ENCODE assay signal across 11 mouse cellular contexts in the genomic region with DNA sequence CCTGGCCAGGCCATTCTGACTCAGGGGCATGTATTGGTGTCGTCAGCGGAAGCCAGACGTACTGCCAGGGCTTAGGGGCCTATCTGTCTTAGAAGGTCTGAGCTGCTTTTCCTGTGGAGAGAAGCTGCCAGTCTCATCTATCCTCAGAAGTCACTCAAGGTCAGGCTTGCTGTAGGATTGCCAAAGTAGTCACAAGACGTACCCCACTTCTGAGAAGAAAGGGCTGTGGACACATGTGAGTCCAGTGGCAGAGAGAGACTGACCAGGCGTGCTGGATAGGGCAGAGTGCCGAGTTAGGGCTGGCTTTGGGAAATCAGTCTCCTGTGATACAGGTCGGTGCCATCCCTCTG. TPM values are rescaled to one million over a fixed set of nuclear protein-coding genes. Genes with fewer than 3 reads are reported as not detected.
DNase-seq lines count a peak whose midpoint lies in the region; ATAC-seq and TF ChIP-seq lines count a peak whose summit lies in the region.
"Had no signal": no experiment of that assay in that cellular context is flagged by ENCODE, and none has a peak within 500 bp of the region (broad histone marks: within the 10 kb centered on the region; RNA-seq: fewer than 3 reads in every experiment).

No protein-coding gene starts in this region.

- H3K27ac ChIP-seq in heart, embryonic 12.5 days (ENCODE audit: poor library complexity, severe bottlenecking), result peak overlapping the region; percentile 61
- H3K27ac ChIP-seq in midbrain, postnatal 0 days (ENCODE audit: low read depth, low read length), result no peak overlapping the region
- H3K27ac ChIP-seq in midbrain, embryonic 13.5 days, result no peak overlapping the region
- peak overlapping the region; percentile 59 for H3K27ac ChIP-seq in heart, embryonic 16.5 days (ENCODE audit: low read length)
- H3K27ac ChIP-seq in stomach, postnatal 0 days (replicated peaks), result peak overlapping the region; percentile 71

- no peak for TF ChIP-seq EP300 in stomach, postnatal 0 days (optimal IDR thresholded peaks at IDR 0.05)

- WGBS in heart, embryonic 12.5 days, result 65% methylated on average over 7 of the region's 7 CpGs
- 89% methylated on average over 7 of the region's 7 CpGs for WGBS in midbrain, postnatal 0 days
- 91% methylated on average over 7 of the region's 7 CpGs for WGBS in midbrain, embryonic 13.5 days
- 63% methylated on average over 7 of the region's 7 CpGs for WGBS in heart, embryonic 16.5 days
- 77% methylated on average over 7 of the region's 7 CpGs for whole genome bisulfite sequencing in stomach, postnatal 0 days

- H3K27me3 ChIP-seq in heart, embryonic 12.5 days (replicated peaks), result no peaks in the 10 kb centered on the region
- no peaks in the 10 kb centered on the region for H3K27me3 ChIP-seq in midbrain, postnatal 0 days (ENCODE audit: insufficient read depth, low read length)
- H3K27me3 ChIP-seq in midbrain, embryonic 13.5 days, result no peaks in the 10 kb centered on the region
- no peaks in the 10 kb centered on the region for H3K27me3 ChIP-seq in heart, embryonic 16.5 days (ENCODE audit: control insufficient read depth, insufficient read depth, low read length)
- no peaks in the 10 kb centered on the region for H3K27me3 ChIP-seq in stomach, postnatal 0 days (ENCODE audit: control insufficient read depth, insufficient read depth, low read length)
- H3K27me3 ChIP-seq: hindbrain, embryonic 13.5 days; limb, embryonic 12.5 days had no signal

- no peaks in the 10 kb centered on the region for H3K36me3 ChIP-seq in heart, embryonic 12.5 days
- no peaks in the 10 kb centered on the region for H3K36me3 ChIP-seq in midbrain, postnatal 0 days (ENCODE audit: insufficient read depth, low read length)
- no peaks in the 10 kb centered on the region for H3K36me3 ChIP-seq in midbrain, embryonic 13.5 days
- H3K36me3 ChIP-seq in heart, embryonic 16.5 days (ENCODE audit: control insufficient read depth, insufficient read depth), result no peaks in the 10 kb centered on the region
- no peaks in the 10 kb centered on the region for H3K36me3 ChIP-seq in stomach, postnatal 0 days (ENCODE audit: control insufficient read depth, insufficient read depth, low read length)
- H3K36me3 ChIP-seq: hindbrain, embryonic 13.5 days had no signal

- H3K4me1 ChIP-seq in heart, embryonic 12.5 days (replicated peaks), result peaks cover 90% of the 10 kb centered on the region
- H3K4me1 ChIP-seq in midbrain, postnatal 0 days (ENCODE audit: insufficient read depth, low read length), result peaks cover 5% of the 10 kb centered on the region; the same call in 1 of the 2 replicates
- H3K4me1 ChIP-seq in midbrain, embryonic 13.5 days (replicated peaks), result peaks cover 39% of the 10 kb centered on the region
- peaks cover 54% of the 10 kb centered on the region for H3K4me1 ChIP-seq in heart, embryonic 16.5 days (ENCODE audit: control insufficient read depth, insufficient read depth, low read length)
- H3K4me1 ChIP-seq in stomach, postnatal 0 days (replicated peaks; ENCODE audit: control insufficient read depth, insufficient read depth), result peaks cover 17% of the 10 kb centered on the region

- H3K4me3 ChIP-seq in heart, embryonic 12.5 days, result no peak overlapping the region
- no peak overlapping the region for H3K4me3 ChIP-seq in midbrain, postnatal 0 days (ENCODE audit: low read depth, low read length)
- H3K4me3 ChIP-seq in midbrain, embryonic 13.5 days (replicated peaks), result no peak overlapping the region
- no peak overlapping the region for H3K4me3 ChIP-seq in heart, embryonic 16.5 days (ENCODE audit: low read length)
- H3K4me3 ChIP-seq in stomach, postnatal 0 days (ENCODE audit: low read depth, low read length), result no peak overlapping the region
- H3K4me3 ChIP-seq: hindbrain, embryonic 13.5 days; limb, embryonic 12.5 days had no signal

- no peak for DNase-seq in heart, postnatal 10 days
- DNase-seq in midbrain, postnatal 0 days (ENCODE audit: low spot score), result no peak
- DNase-seq in stomach, postnatal 0 days (ENCODE audit: low spot score), result no peak
- no peak for DNase-seq in left cerebral cortex, adult 11 months (ENCODE audit: low spot score)
- no peak for DNase-seq in spleen, adult 12 weeks (ENCODE audit: low spot score)

- no peak for TF ChIP-seq CTCF in midbrain, postnatal 0 days (IDR thresholded peaks at IDR 0.05)
- TF ChIP-seq CTCF in stomach, postnatal 0 days (IDR thresholded peaks at IDR 0.05; ENCODE audit: low read depth), result no peak

- ATAC-seq in heart, embryonic 12.5 days (ENCODE audit: insufficient number of reproducible peaks, low FRiP score), result 0 out of 2 replicates have a peak, but pooled peaks have one; percentile 5
- peak; percentile 13; the same call in 1 of the 2 replicates for ATAC-seq in midbrain, postnatal 0 days (ENCODE audit: low FRiP score)
- no peak for ATAC-seq in midbrain, embryonic 13.5 days
- peak; percentile 28; the same call in 1 of the 2 replicates for ATAC-seq in heart, embryonic 16.5 days (replicated peaks; ENCODE audit: extremely low read depth, insufficient read depth, low FRiP score)
- ATAC-seq in stomach, postnatal 0 days (ENCODE audit: low FRiP score, low TSS enrichment), result no peak
- ATAC-seq: forebrain, embryonic 16.5 days had no signal

- no peaks in the 10 kb centered on the region for H3K9me3 ChIP-seq in heart, embryonic 12.5 days (replicated peaks)
- H3K9me3 ChIP-seq in midbrain, postnatal 0 days (ENCODE audit: low read length), result no peaks in the 10 kb centered on the region
- no peaks in the 10 kb centered on the region for H3K9me3 ChIP-seq in midbrain, embryonic 13.5 days
- no peaks in the 10 kb centered on the region for H3K9me3 ChIP-seq in heart, embryonic 16.5 days (replicated peaks; ENCODE audit: control insufficient read depth, low read length)
- H3K9me3 ChIP-seq in stomach, postnatal 0 days (ENCODE audit: control insufficient read depth, low read length), result no peaks in the 10 kb centered on the region
- H3K9me3 ChIP-seq: hindbrain, embryonic 13.5 days; limb, embryonic 12.5 days had no signal

- H3K4me2 ChIP-seq in heart, embryonic 12.5 days, result no peak overlapping the region
- H3K4me2 ChIP-seq in midbrain, postnatal 0 days (ENCODE audit: low read depth, low read length, poor library complexity, severe bottlenecking), result no peak overlapping the region
- H3K4me2 ChIP-seq in midbrain, embryonic 13.5 days (replicated peaks), result no peak overlapping the region
- no peak overlapping the region for H3K4me2 ChIP-seq in heart, embryonic 16.5 days (ENCODE audit: low read depth, low read length)
- H3K4me2 ChIP-seq in stomach, postnatal 0 days (replicated peaks; ENCODE audit: low read depth), result no peak overlapping the region
- H3K4me2 ChIP-seq: hindbrain, embryonic 13.5 days; limb, embryonic 12.5 days had no signal

- intact Hi-C loops in heart, postnatal 10 days (cut with DNase I), result loop anchor here (5.0 kb wide), 2 partner anchors 41 to 146 kb away; partner anchors contain the start of gene Capzb

- 0 out of 2 replicates have a peak overlapping the region, but pooled peaks have one; percentile 6 for H3K9ac ChIP-seq in heart, embryonic 12.5 days
- no peak overlapping the region for H3K9ac ChIP-seq in midbrain, postnatal 0 days (replicated peaks; ENCODE audit: low read length, poor library complexity, severe bottlenecking)
- H3K9ac ChIP-seq in midbrain, embryonic 13.5 days (replicated peaks), result no peak overlapping the region
- H3K9ac ChIP-seq in heart, embryonic 16.5 days (ENCODE audit: low read length), result peak overlapping the region; percentile 19; the same call in 1 of the 2 replicates
- H3K9ac ChIP-seq in stomach, postnatal 0 days (ENCODE audit: low read length), result no peak overlapping the region
- H3K9ac ChIP-seq: hindbrain, embryonic 13.5 days; limb, embryonic 12.5 days had no signal

RNA-seq across cellular contexts. Expression of gene Capzb, which starts 40.4 kb away (rescaled TPM):
- 395 and 402 TPM in 2 replicates for polyA plus RNA-seq in heart, embryonic 12.5 days (2016; fragmentation: Nextera tagmentation; extraction: Ambion mirVana)
- total RNA-seq in heart, postnatal 10 days (2021), result 100 to 1,000 TPM; 394 to 406 TPM
- total RNA-seq in midbrain, postnatal 0 days (2014; rRNA removed), result 84.0 and 108 TPM in 2 replicates
- polyA plus RNA-seq in midbrain, postnatal 0 days (2015; fragmentation: Nextera tagmentation; extraction: Ambion mirVana), result 308 and 309 TPM in 2 replicates
- 321 and 324 TPM in 2 replicates for polyA plus RNA-seq in midbrain, embryonic 13.5 days (2015; fragmentation: Nextera tagmentation; extraction: Ambion mirVana)
- 382 and 385 TPM in 2 replicates for polyA plus RNA-seq in heart, embryonic 16.5 days (2015; fragmentation: Nextera tagmentation; extraction: Ambion mirVana)
- 341 and 344 TPM in 2 replicates for polyA plus RNA-seq in stomach, postnatal 0 days (2015; fragmentation: Nextera tagmentation; extraction: Ambion mirVana)

Comparison
In these comparisons a context has a peak if more than half of its experiments do, and no peak if none do; other contexts are left out.
1. ATAC-seq: peak in heart, embryonic 12.5 days (single experiment), midbrain, postnatal 0 days (single experiment) and heart, embryonic 16.5 days (single experiment); none in midbrain, embryonic 13.5 days (single experiment) and stomach, postnatal 0 days (single experiment).
2. H3K27ac ChIP-seq: peak in heart, embryonic 12.5 days (single experiment), heart, embryonic 16.5 days (single experiment) and stomach, postnatal 0 days (single experiment); none in midbrain, postnatal 0 days (single experiment) and midbrain, embryonic 13.5 days (single experiment).
3. H3K9ac ChIP-seq: peak in heart, embryonic 12.5 days (single experiment) and heart, embryonic 16.5 days (single experiment); none in midbrain, postnatal 0 days (single experiment), midbrain, embryonic 13.5 days (single experiment) and stomach, postnatal 0 days (single experiment).